In genomic region chr12:83476277-83476676, GRCm38 (mm10) we compare ENCODE assay signal across 27 mouse cellular contexts. TPM values are rescaled to one million over a fixed set of nuclear protein-coding genes. Genes with fewer than 3 reads are reported as not detected.
DNase-seq lines count a peak whose midpoint lies in the region; ATAC-seq lines count a peak whose summit lies in the region.
"Had no signal": no experiment of that assay in that cellular context is flagged by ENCODE, and none has a peak within 500 bp of the region (broad histone marks: within the 10 kb centered on the region; RNA-seq: fewer than 3 reads in every experiment).

No protein-coding gene starts in this region.

- 29% methylated on average over 10 of the region's 10 CpGs for WGBS in midbrain, embryonic 14.5 days
- WGBS in midbrain, embryonic 15.5 days: 33% methylated on average over 10 of the region's 10 CpGs
- WGBS in forebrain, embryonic 12.5 days: 20% methylated on average over 10 of the region's 10 CpGs
- 10% methylated on average over 10 of the region's 10 CpGs for WGBS in forebrain, embryonic 15.5 days
- 23% methylated on average over 10 of the region's 10 CpGs for WGBS in hindbrain, embryonic 15.5 days

- H3K36me3 ChIP-seq in midbrain, embryonic 14.5 days (ENCODE audit: control insufficient read depth, insufficient read depth, low read length): no peaks in the 10 kb centered on the region
- no peaks in the 10 kb centered on the region for H3K36me3 ChIP-seq in midbrain, embryonic 15.5 days (replicated peaks)
- H3K36me3 ChIP-seq in forebrain, embryonic 12.5 days (replicated peaks): no peaks in the 10 kb centered on the region
- no peaks in the 10 kb centered on the region for H3K36me3 ChIP-seq in forebrain, embryonic 15.5 days
- H3K36me3 ChIP-seq in hindbrain, embryonic 15.5 days: no peaks in the 10 kb centered on the region
- H3K36me3 ChIP-seq: embryonic facial prominence, embryonic 13.5 days; kidney, embryonic 15.5 days; liver, embryonic 13.5 days had no signal

- H3K4me3 ChIP-seq in midbrain, embryonic 14.5 days (replicated peaks; ENCODE audit: low read depth, low read length): no peak overlapping the region
- H3K4me3 ChIP-seq in midbrain, embryonic 15.5 days: no peak overlapping the region
- no peak overlapping the region for H3K4me3 ChIP-seq in forebrain, embryonic 12.5 days (replicated peaks)
- no peak overlapping the region for H3K4me3 ChIP-seq in forebrain, embryonic 15.5 days
- H3K4me3 ChIP-seq in hindbrain, embryonic 15.5 days: no peak overlapping the region
- H3K4me3 ChIP-seq: embryonic facial prominence, embryonic 13.5 days; heart, embryonic 10.5 days; kidney, embryonic 15.5 days; left cerebral cortex, adult 2 months; liver, embryonic 13.5 days had no signal

- no peak overlapping the region for H3K9ac ChIP-seq in midbrain, embryonic 14.5 days (replicated peaks; ENCODE audit: low read length)
- no peak overlapping the region for H3K9ac ChIP-seq in midbrain, embryonic 15.5 days
- no peak overlapping the region for H3K9ac ChIP-seq in forebrain, embryonic 12.5 days
- H3K9ac ChIP-seq in forebrain, embryonic 15.5 days (replicated peaks): no peak overlapping the region
- no peak overlapping the region for H3K9ac ChIP-seq in hindbrain, embryonic 15.5 days
- H3K9ac ChIP-seq: embryonic facial prominence, embryonic 13.5 days; kidney, embryonic 15.5 days; liver, embryonic 13.5 days had no signal

- no peaks in the 10 kb centered on the region for H3K27me3 ChIP-seq in midbrain, embryonic 14.5 days (ENCODE audit: control insufficient read depth, insufficient read depth, low read length)
- no peaks in the 10 kb centered on the region for H3K27me3 ChIP-seq in midbrain, embryonic 15.5 days (replicated peaks)
- H3K27me3 ChIP-seq in forebrain, embryonic 12.5 days: peaks cover 4% of the 10 kb centered on the region; the same call in 1 of the 2 replicates
- H3K27me3 ChIP-seq in forebrain, embryonic 15.5 days: no peaks in the 10 kb centered on the region
- H3K27me3 ChIP-seq in hindbrain, embryonic 15.5 days: 0 out of 2 replicates have a peak, but pooled peaks cover 2% of the 10 kb centered on the region
- H3K27me3 ChIP-seq: CH12.LX; embryonic facial prominence, embryonic 13.5 days; kidney, embryonic 15.5 days had no signal

- peaks cover 27% of the 10 kb centered on the region; the same call in 1 of the 2 replicates for H3K4me1 ChIP-seq in midbrain, embryonic 14.5 days (ENCODE audit: control insufficient read depth, insufficient read depth, low read length)
- H3K4me1 ChIP-seq in midbrain, embryonic 15.5 days: peaks cover 28% of the 10 kb centered on the region
- H3K4me1 ChIP-seq in forebrain, embryonic 12.5 days: peaks cover 28% of the 10 kb centered on the region
- peaks cover 16% of the 10 kb centered on the region for H3K4me1 ChIP-seq in forebrain, embryonic 15.5 days
- peaks cover 27% of the 10 kb centered on the region for H3K4me1 ChIP-seq in hindbrain, embryonic 15.5 days (replicated peaks)

- 0 out of 2 replicates have a peak overlapping the region, but pooled peaks have one; percentile 49 for H3K27ac ChIP-seq in midbrain, embryonic 14.5 days (replicated peaks; ENCODE audit: low read depth, low read length)
- no peak overlapping the region for H3K27ac ChIP-seq in midbrain, embryonic 15.5 days
- H3K27ac ChIP-seq in forebrain, embryonic 12.5 days: peak overlapping the region; percentile 37
- H3K27ac ChIP-seq in forebrain, embryonic 15.5 days (replicated peaks): no peak overlapping the region
- no peak overlapping the region for H3K27ac ChIP-seq in hindbrain, embryonic 15.5 days (replicated peaks)
- H3K27ac ChIP-seq: embryonic facial prominence, embryonic 13.5 days; kidney, embryonic 15.5 days; left cerebral cortex, adult 2 months; liver, embryonic 13.5 days had no signal

- no peaks in the 10 kb centered on the region for H3K9me3 ChIP-seq in midbrain, embryonic 14.5 days (ENCODE audit: control insufficient read depth, low read length)
- no peaks in the 10 kb centered on the region for H3K9me3 ChIP-seq in midbrain, embryonic 15.5 days
- H3K9me3 ChIP-seq in forebrain, embryonic 12.5 days: no peaks in the 10 kb centered on the region
- H3K9me3 ChIP-seq in forebrain, embryonic 15.5 days: no peaks in the 10 kb centered on the region
- H3K9me3 ChIP-seq in hindbrain, embryonic 15.5 days: no peaks in the 10 kb centered on the region
- H3K9me3 ChIP-seq: embryonic facial prominence, embryonic 13.5 days; G1E; heart, embryonic 10.5 days; kidney, embryonic 15.5 days; liver, embryonic 13.5 days had no signal

- H3K4me2 ChIP-seq in midbrain, embryonic 14.5 days (ENCODE audit: low read length): no peak overlapping the region
- H3K4me2 ChIP-seq in midbrain, embryonic 15.5 days: no peak overlapping the region
- H3K4me2 ChIP-seq in forebrain, embryonic 12.5 days: peak overlapping the region; percentile 21
- H3K4me2 ChIP-seq in forebrain, embryonic 15.5 days (replicated peaks): no peak overlapping the region
- no peak overlapping the region for H3K4me2 ChIP-seq in hindbrain, embryonic 15.5 days
- H3K4me2 ChIP-seq: embryonic facial prominence, embryonic 13.5 days; kidney, embryonic 15.5 days; liver, embryonic 13.5 days had no signal

- no peak; the same call in 1 of the 2 replicates for ATAC-seq in midbrain, embryonic 14.5 days (ENCODE audit: low FRiP score, low TSS enrichment)
- no peak for ATAC-seq in midbrain, embryonic 15.5 days (replicated peaks)
- ATAC-seq in forebrain, embryonic 12.5 days (ENCODE audit: low FRiP score): peak; percentile 71; the same call in 1 of the 2 replicates
- peak; percentile 63 for ATAC-seq in forebrain, embryonic 15.5 days (replicated peaks)
- 0 out of 2 replicates have a peak, but pooled peaks have one; percentile 51 for ATAC-seq in hindbrain, embryonic 15.5 days (ENCODE audit: low FRiP score, low read depth)
- ATAC-seq: intestine, postnatal 0 days; Patski had no signal

- peak; percentile 60 for DNase-seq in midbrain, embryonic 14.5 days
- DNase-seq in layer of hippocampus, postnatal 14 days (ENCODE audit: low spot score in 2 of 2): no peak
- no peak for DNase-seq in kidney, adult 11 months
- no peak for DNase-seq in adipocyte (ENCODE audit: low spot score)
- DNase-seq: adrenal gland, adult 2 months; B cell, adult 2 months; cerebellum, adult 11-12 months; cerebellum, postnatal 36 days; embryo, embryonic 11 days; gastrocnemius, postnatal 10 days; kidney, postnatal 4 days; liver, embryonic 13.5 days; lung, adult 2 months; lung, postnatal 14 days; right cerebral cortex, postnatal 14 days had no signal

RNA-seq across cellular contexts. Expression of gene Dpf3, which starts 11.2 kb away (rescaled TPM):
- polyA plus RNA-seq in midbrain, embryonic 14.5 days (2014; fragmentation: Nextera tagmentation; extraction: Ambion mirVana): 28.9 and 30.1 TPM in 2 replicates
- polyA plus RNA-seq in midbrain, embryonic 15.5 days (2015; fragmentation: Nextera tagmentation; extraction: Ambion mirVana): 25.0 and 26.9 TPM in 2 replicates
- polyA plus RNA-seq in forebrain, embryonic 12.5 days (2016; fragmentation: Nextera tagmentation; extraction: Ambion mirVana): 7.5 and 7.7 TPM in 2 replicates
- polyA plus RNA-seq in forebrain, embryonic 15.5 days (2015; fragmentation: Nextera tagmentation; extraction: Ambion mirVana): 9.8 and 11.2 TPM in 2 replicates
- polyA plus RNA-seq in hindbrain, embryonic 15.5 days (2015; fragmentation: Nextera tagmentation; extraction: Ambion mirVana): 22.7 and 23.9 TPM in 2 replicates
- 10 to 100 TPM; 26.4 to 27.8 TPM for total RNA-seq in layer of hippocampus, postnatal 14 days (2021)

RNA-seq across cellular contexts. Expression of gene Dcaf4, which starts 44.0 kb away (rescaled TPM):
- 40.8 and 41.4 TPM in 2 replicates for polyA plus RNA-seq in midbrain, embryonic 14.5 days (2014; fragmentation: Nextera tagmentation; extraction: Ambion mirVana)
- polyA plus RNA-seq in midbrain, embryonic 15.5 days (2015; fragmentation: Nextera tagmentation; extraction: Ambion mirVana): 45.8 and 51.4 TPM in 2 replicates
- 26.4 and 33.1 TPM in 2 replicates for polyA plus RNA-seq in forebrain, embryonic 12.5 days (2016; fragmentation: Nextera tagmentation; extraction: Ambion mirVana)
- 47.6 and 48.4 TPM in 2 replicates for polyA plus RNA-seq in forebrain, embryonic 15.5 days (2015; fragmentation: Nextera tagmentation; extraction: Ambion mirVana)
- polyA plus RNA-seq in hindbrain, embryonic 15.5 days (2015; fragmentation: Nextera tagmentation; extraction: Ambion mirVana): 44.8 and 49.2 TPM in 2 replicates
- 10 to 100 TPM; 31.8 to 32.1 TPM for total RNA-seq in layer of hippocampus, postnatal 14 days (2021)

Comparison
In these comparisons a context has a peak if more than half of its experiments do, and no peak if none do; other contexts are left out.
1. H3K27ac ChIP-seq: peak in midbrain, embryonic 14.5 days (single experiment) and forebrain, embryonic 12.5 days (single experiment); none in midbrain, embryonic 15.5 days (single experiment), forebrain, embryonic 15.5 days (single experiment) and hindbrain, embryonic 15.5 days (single experiment).
2. ATAC-seq: peak in forebrain, embryonic 12.5 days (single experiment), forebrain, embryonic 15.5 days (single experiment) and hindbrain, embryonic 15.5 days (single experiment); none in midbrain, embryonic 14.5 days (single experiment) and midbrain, embryonic 15.5 days (single experiment).